Mouse (Mus musculus): ENCODE results near the gene Psen2. TPM values are rescaled to one million over a fixed set of nuclear protein-coding genes. Genes with fewer than 3 reads are reported as not detected.
A peak's percentile ranks its signal among the peaks of the same experiment; 100 is the strongest.

Gene Psen2
- total RNA-seq, 2 experiments from 2014 or later, result 21.3 to 21.5 TPM

DNA sequence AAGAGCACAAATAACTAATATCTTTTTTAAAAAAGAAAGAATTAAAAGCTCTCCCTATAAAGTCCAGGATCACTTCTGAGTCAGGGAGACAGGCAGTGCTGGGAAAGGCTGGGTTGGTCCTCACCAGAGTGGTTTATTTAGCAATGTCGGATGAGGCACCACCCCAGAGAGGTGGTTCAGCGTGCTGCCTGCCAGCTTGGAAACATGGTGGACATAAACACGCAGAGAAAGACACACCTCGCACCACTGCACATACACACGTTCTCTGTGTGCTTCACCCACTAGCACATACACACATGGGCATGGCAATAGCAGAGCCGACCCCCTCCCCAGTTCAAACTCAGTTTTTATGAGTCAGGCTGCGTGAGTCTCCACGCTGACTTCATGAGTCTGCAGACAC lies 72.1 kb downstream of the Psen2 start:
- no peak for DNase-seq (ENCODE audit: extremely low spot score in 1 of 2, low spot score in 2 of 2)
- intact Hi-C loops (cut with DNase I), result no loop called here

GRCm38 (mm10) chr1:180188951-180189350 lies 74.3 kb downstream of the Psen2 start:
- intact Hi-C loops (cut with DNase I), result no loop called here
- no peak for DNase-seq (ENCODE audit: extremely low spot score in 1 of 2, low spot score in 2 of 2)

DNA sequence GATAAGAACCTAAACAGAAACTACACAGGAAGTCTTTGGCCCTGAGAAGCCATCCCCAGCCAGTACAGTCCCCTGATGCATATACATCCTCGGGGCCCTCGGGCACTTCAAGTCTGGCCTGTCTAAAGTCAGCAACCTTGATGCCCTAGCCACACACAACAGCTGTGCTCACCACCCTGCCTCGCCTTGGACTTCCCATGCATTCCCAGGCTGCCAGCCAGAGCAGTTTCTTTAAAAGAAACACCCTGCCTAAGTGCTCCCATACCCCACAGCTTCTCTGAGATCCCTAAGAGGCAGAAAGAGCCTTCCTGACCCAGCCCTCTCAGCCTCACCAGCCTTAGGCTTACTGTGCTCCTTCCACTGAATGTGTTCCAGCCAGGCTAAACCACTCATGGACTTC lies 76.9 kb downstream of the Psen2 start:
- peak in 1 of 2 experiments; percentile 9 for DNase-seq (ENCODE audit: extremely low spot score in 1 of 2, low spot score in 2 of 2)
- intact Hi-C loops (cut with DNase I), result no loop called here

DNA sequence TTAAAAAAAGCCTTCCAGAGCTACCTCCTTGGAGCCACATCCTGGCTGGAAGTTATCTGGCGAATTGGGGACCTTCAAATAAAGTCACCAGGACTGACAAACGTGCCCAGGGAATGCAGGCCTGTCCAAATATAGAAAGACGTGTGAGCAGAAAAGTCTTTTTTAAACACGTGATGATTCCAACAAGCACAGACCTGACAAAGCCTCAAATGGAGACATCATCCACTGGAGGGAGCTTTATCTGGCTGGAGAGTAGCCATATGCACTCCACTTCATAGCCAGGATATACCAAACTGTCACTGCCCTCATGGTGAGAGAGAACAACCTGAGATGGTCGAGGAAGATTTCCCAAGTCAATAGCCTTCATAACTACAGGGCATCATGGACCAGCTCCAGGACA lies 77.4 kb downstream of the Psen2 start:
- peak in 1 of 2 experiments; percentile 16 for DNase-seq (ENCODE audit: extremely low spot score in 1 of 2, low spot score in 2 of 2)
- intact Hi-C loops (cut with DNase I), result no loop called here

GRCm38 (mm10) chr1:180184768-180185167 lies 78.5 kb downstream of the Psen2 start:
- DNase-seq (ENCODE audit: extremely low spot score in 1 of 2, low spot score in 2 of 2), result peak in 1 of 2 experiments; percentile 3
- intact Hi-C loops (cut with DNase I), result no loop called here

- intact Hi-C loops (cut with DNase I), result no loop called here
Measured at GRCm38 (mm10) chr1:180183525-180184159, 79.6 kb downstream of the Psen2 start.

GRCm38 (mm10) chr1:180182731-180183130 lies 80.5 kb downstream of the Psen2 start:
- intact Hi-C loops (cut with DNase I), result no loop called here
- DNase-seq (ENCODE audit: extremely low spot score in 1 of 2, low spot score in 2 of 2), result no peak

More at GRCm38 (mm10) chr1:180183525-180184159, 79.6 kb downstream of the Psen2 start:
- no peak for DNase-seq (ENCODE audit: extremely low spot score in 1 of 2, low spot score in 2 of 2)

- intact Hi-C loops (cut with DNase I), result no loop called here
- DNase-seq (ENCODE audit: extremely low spot score in 1 of 2, low spot score in 2 of 2), result no peak
Measured at GRCm38 (mm10) chr1:180181966-180182319, 81.3 kb downstream of the Psen2 start.

DNA sequence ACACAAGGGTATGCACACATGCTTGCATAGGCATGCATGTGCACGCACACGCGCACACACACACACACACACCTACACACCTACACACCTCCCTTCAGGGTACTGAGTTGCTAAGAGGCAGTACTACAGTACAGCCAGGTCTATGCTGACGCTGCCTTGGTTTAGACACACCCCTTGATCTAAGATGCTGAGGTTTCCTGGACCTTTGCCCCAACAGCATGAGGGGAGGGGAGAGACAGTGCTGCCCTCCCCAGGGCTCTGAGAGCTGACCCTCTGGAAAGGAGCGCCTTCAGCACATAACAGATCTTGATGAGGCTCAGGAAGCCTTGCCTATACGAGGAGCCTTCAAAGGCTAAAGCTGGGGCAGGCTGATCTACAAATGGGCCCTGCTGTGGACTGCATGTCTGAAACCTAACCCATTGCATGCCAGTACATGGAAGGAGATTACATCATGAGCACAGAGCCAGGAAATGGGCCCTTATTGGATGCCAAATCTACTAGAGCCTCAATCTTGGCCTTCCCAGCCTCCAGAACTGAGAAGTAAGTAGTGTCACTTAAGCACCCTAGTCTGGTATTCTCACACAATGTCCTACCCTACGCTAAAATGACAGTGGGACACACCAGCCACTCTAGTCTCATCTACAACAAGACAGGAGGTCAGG lies 81.8 kb downstream of the Psen2 start:
- intact Hi-C loops (cut with DNase I), result no loop called here
- DNase-seq (ENCODE audit: extremely low spot score in 1 of 2, low spot score in 2 of 2), result no peak

- DNase-seq (ENCODE audit: extremely low spot score in 1 of 2, low spot score in 2 of 2), result no peak
- intact Hi-C loops (cut with DNase I), result loop anchor here (5.0 to 10.0 kb wide), 2 partner anchors 37 to 245 kb away; no protein-coding TSS in a partner anchor
Measured at GRCm38 (mm10) chr1:180179840-180180239, 83.4 kb downstream of the Psen2 start.

DNA sequence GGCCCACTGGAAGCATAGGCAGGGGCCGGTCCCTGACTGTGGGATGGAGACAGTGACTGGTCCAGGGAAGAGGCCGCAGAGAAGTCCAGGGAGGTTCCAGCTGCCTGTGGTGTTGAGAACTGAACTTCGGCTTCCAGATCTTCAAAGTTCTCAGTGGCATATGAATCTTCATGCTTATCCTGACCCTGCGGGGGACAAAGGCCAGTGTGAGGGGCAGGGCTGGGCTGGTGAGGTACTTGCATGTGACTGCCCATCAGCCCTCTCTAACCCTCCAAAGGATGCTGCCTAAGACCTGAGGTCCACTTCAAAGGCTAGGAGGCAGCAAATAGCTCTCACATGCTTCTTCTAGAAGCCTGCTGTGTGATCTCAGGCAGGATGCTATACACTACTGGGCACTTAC lies 84.1 kb downstream of the Psen2 start:
- no peak for DNase-seq (ENCODE audit: extremely low spot score in 1 of 2, low spot score in 2 of 2)
- intact Hi-C loops (cut with DNase I), result loop anchor here (5.0 to 10.0 kb wide), 2 partner anchors 38 to 246 kb away; no protein-coding TSS in a partner anchor

DNA sequence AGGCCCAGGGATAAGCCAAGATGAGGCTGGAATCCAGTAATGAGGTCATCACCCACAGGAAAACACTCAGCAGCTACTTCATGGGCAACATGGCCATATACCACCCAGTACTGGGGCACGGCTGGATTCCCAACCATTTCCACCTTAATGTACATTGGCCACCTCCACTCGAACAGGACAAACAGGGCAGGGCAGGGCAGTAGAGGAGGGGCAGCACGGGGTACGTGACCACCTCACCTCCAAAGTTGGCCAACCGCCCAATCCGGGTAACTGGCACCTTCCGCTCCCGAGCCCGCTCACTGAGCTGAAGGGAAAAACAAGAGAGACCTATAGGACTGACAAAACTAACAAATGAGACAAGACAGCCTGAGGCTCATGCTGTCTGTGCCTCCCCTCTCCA lies 84.9 kb downstream of the Psen2 start:
- no peak for DNase-seq (ENCODE audit: extremely low spot score in 1 of 2, low spot score in 2 of 2)
- intact Hi-C loops (cut with DNase I), result loop anchor here (5.0 to 10.0 kb wide), 2 partner anchors 39 to 246 kb away; no protein-coding TSS in a partner anchor

Other genes starting within 250 kb of the Psen2 start
- 10 to 100 TPM; 22.7 to 25.8 TPM for gene Coq8a, start 63.8 kb downstream of the Psen2 start, total RNA-seq (2021)
- gene Itpkb, start 67.0 kb upstream of the Psen2 start, total RNA-seq (2021), result 10 to 100 TPM; 11.6 to 12.9 TPM
- gene Stum, start 220.1 kb upstream of the Psen2 start, total RNA-seq (2021), result 100 to 1,000 TPM; 131 to 139 TPM